Mouse (Mus musculus) midbrain, postnatal 0 days (tissue): ENCODE results near the gene Vtcn1. TPM values are rescaled to one million over a fixed set of nuclear protein-coding genes. Genes with fewer than 3 reads are reported as not detected.

Experiments
- ATAC-seq: fragments of 200-750 bp; cut with Nextera tagmentation; 2 replicates; pipeline ENCODE4 v1.8.0; 2017; ENCODE audit warnings: moderate number of reproducible peaks, mild to moderate bottlenecking, moderate TSS enrichment, moderate library complexity; ENCODE audit not compliant: low FRiP score
- DNase-seq: peaks from one replicate; pipeline ENCODE4 v3.0.0-alpha.2; 2015; ENCODE audit warnings: low spot score
- H3K27ac ChIP-seq: fragments of 300-500 bp; sonication (generic); 2 replicates; pipeline ENCODE4 v1.5.1; 2014; ENCODE audit warnings: low read depth, mild to moderate bottlenecking, low read length, mixed read lengths
- H3K27me3 ChIP-seq: fragments of 300-500 bp; sonication (generic); 2 replicates; pipeline ENCODE4 v1.6.1; 2014; ENCODE audit warnings: low read length, control low read depth, mixed read lengths; ENCODE audit not compliant: insufficient read depth
- H3K36me3 ChIP-seq: fragments of 300-500 bp; sonication (generic); 2 replicates; pipeline ENCODE4 v1.6.1; 2014; ENCODE audit warnings: low read length, control low read depth, mixed read lengths; ENCODE audit not compliant: insufficient read depth
- H3K4me1 ChIP-seq: fragments of 300-500 bp; sonication (generic); 2 replicates; pipeline ENCODE4 v1.6.1; 2014; ENCODE audit warnings: mild to moderate bottlenecking, control low read depth, antibody characterized with exemption, low read length, mixed read lengths; ENCODE audit not compliant: insufficient read depth
- H3K4me2 ChIP-seq: fragments of 300-500 bp; sonication (generic); 2 replicates; pipeline ENCODE4 v1.6.1; 2014; ENCODE audit warnings: low read depth, mild to moderate bottlenecking, low read length, mixed read lengths; ENCODE audit not compliant: poor library complexity, severe bottlenecking
- H3K4me3 ChIP-seq: fragments of 300-500 bp; sonication (generic); 2 replicates; pipeline ENCODE4 v1.5.1; 2014; ENCODE audit warnings: low read depth, mild to moderate bottlenecking, low read length, moderate library complexity
- H3K9ac ChIP-seq: fragments of 300-500 bp; sonication (generic); replicated peaks from 2 replicates; pipeline ENCODE4 v1.6.1; 2014; ENCODE audit warnings: mild to moderate bottlenecking, low read length, moderate library complexity, mixed read lengths; ENCODE audit not compliant: poor library complexity, severe bottlenecking
- H3K9me3 ChIP-seq: fragments of 300-500 bp; sonication (generic); 2 replicates; pipeline ENCODE4 v1.6.1; 2016; ENCODE audit warnings: low read length, control low read depth
- CTCF ChIP-seq: IDR thresholded peaks from 2 replicates; pipeline ENCODE4 v1.5.1; 2016; ENCODE audit warnings: antibody characterized with exemption, mild to moderate bottlenecking
- WGBS: fragments of 180-500 bp; shearing (Covaris S2); extraction: QIAGEN DNeasy Blood & Tissue Kit; methylation state at CpG from one replicate; pipeline ENCODE4 v1.1.7; 2014; 5-methylcytosine and 5-hydroxymethylcytosine counted together
- polyA plus RNA-seq: library from polyadenylated mRNA; unstranded; fragments of >200 nt; fragmentation: Nextera tagmentation; extraction: Ambion mirVana; gene quantifications from 2 replicates; pipeline ENCODE4 v1.2.1, GENCODE M21; 2015
- total RNA-seq: library from RNA; depleted of rRNA; stranded (reverse); fragments of >200 nt; gene quantifications from 2 replicates; pipeline ENCODE4 v1.2.3, GENCODE M21; 2014

The Vtcn1 gene
- total and polyA plus RNA-seq, 2 experiments from 2014 or later = not detected

- TF ChIP-seq CTCF = no peak
- no peak overlapping the region for H3K27ac ChIP-seq
- H3K4me3 ChIP-seq = no peak overlapping the region
- H3K9me3 ChIP-seq = no peaks in the 10 kb centered on the region
- peaks cover 7% of the 10 kb centered on the region for H3K4me1 ChIP-seq
- WGBS = 82% methylated on average over 9 of the region's 9 CpGs
- H3K36me3 ChIP-seq = 0 out of 2 replicates have a peak, but pooled peaks cover 3% of the 10 kb centered on the region
- ATAC-seq (no peak), DNase-seq (no peak)
- no peak overlapping the region for H3K9ac ChIP-seq
- no peak overlapping the region for H3K4me2 ChIP-seq
- H3K27me3 ChIP-seq = no peaks in the 10 kb centered on the region
Measured at GRCm38 (mm10) chr3:100920611-100921140, 95.4 kb downstream of the Vtcn1 start.

- peak within 1 kb of the TSS; percentile 75 for H3K4me2 ChIP-seq
- H3K27ac ChIP-seq = peak within 1 kb of the TSS; percentile 86
- peak; percentile 99 for DNase-seq
- no peaks in the 10 kb centered on the region for H3K27me3 ChIP-seq
- TF ChIP-seq CTCF = no peak
- ATAC-seq = peak; percentile 99
- peak within 1 kb of the TSS; percentile 71 for H3K9ac ChIP-seq
- WGBS = under 1% methylated on average over 39 of the region's 39 CpGs
- 0 out of 2 replicates have a peak, but pooled peaks cover 3% of the 10 kb centered on the region for H3K36me3 ChIP-seq
- H3K4me1 ChIP-seq = peaks cover 7% of the 10 kb centered on the region
- no peaks in the 10 kb centered on the region for H3K9me3 ChIP-seq
- H3K4me3 ChIP-seq = peak within 1 kb of the TSS; percentile 51
Measured at GRCm38 (mm10) chr3:100921825-100922505, 96.7 kb downstream of the Vtcn1 start, which contains the start of gene Trim45. Trim45 (plus strand) TSS chr3:100922202.

- Histone ChIP-seq H3K36me3 (peaks cover 4% of the 10 kb centered on the region; the same call in 1 of the 2 replicates), H3K4me3 (peak overlapping the region; percentile 51), H3K9me3 (no peaks in the 10 kb centered on the region), H3K9ac (peak overlapping the region; percentile 71), H3K4me2 (peak overlapping the region; percentile 75), H3K4me1 (peaks cover 7% of the 10 kb centered on the region), H3K27ac (peak overlapping the region; percentile 86), H3K27me3 (no peaks in the 10 kb centered on the region)
- TF ChIP-seq CTCF = no peak
- 37% methylated on average over 27 of the region's 28 CpGs for WGBS
- ATAC-seq = peak; percentile 50
- no peak for DNase-seq
Measured at GRCm38 (mm10) chr3:100922506-100923375, 97.5 kb downstream of the Vtcn1 start.

- DNase-seq = peak; percentile 35
- Histone ChIP-seq H3K9ac (no peak overlapping the region), H3K4me3 (no peak overlapping the region), H3K36me3 (peaks cover 16% of the 10 kb centered on the region), H3K4me1 (peaks cover 7% of the 10 kb centered on the region), H3K27ac (no peak overlapping the region), H3K27me3 (no peaks in the 10 kb centered on the region), H3K9me3 (no peaks in the 10 kb centered on the region), H3K4me2 (no peak overlapping the region)
- ATAC-seq = no peak
- WGBS = 65% methylated on average over 6 of the region's 6 CpGs
- TF ChIP-seq CTCF = no peak
Measured at GRCm38 (mm10) chr3:100924065-100924732, 98.9 kb downstream of the Vtcn1 start.

GRCm38 (mm10) chr3:100925176-100925575 lies 99.9 kb downstream of the Vtcn1 start:
- 86% methylated on average over 16 of the region's 16 CpGs for WGBS
- Histone ChIP-seq H3K9ac (no peak overlapping the region), H3K36me3 (peaks cover 16% of the 10 kb centered on the region), H3K9me3 (no peaks in the 10 kb centered on the region), H3K4me3 (no peak overlapping the region), H3K4me1 (peaks cover 7% of the 10 kb centered on the region), H3K27ac (no peak overlapping the region), H3K27me3 (no peaks in the 10 kb centered on the region), H3K4me2 (no peak overlapping the region)
- TF ChIP-seq CTCF = no peak
- ATAC-seq = no peak
- DNase-seq = no peak
